Mouse (Mus musculus) lung, postnatal 0 days (tissue): Measurements from ENCODE around the gene Krt84. TPM values are rescaled to one million over a fixed set of nuclear protein-coding genes. Genes with fewer than 3 reads are reported as not detected.

Experiments
- ATAC-seq: fragments of 200-750 bp; cut with Nextera tagmentation; 2 replicates; pipeline ENCODE4 v1.8.0; 2017; ENCODE audit warnings: moderate library complexity
- DNase-seq: peaks from one replicate; pipeline ENCODE4 v3.0.0-alpha.2; 2016; ENCODE audit warnings: low spot score
- H3K27ac ChIP-seq: fragments of 300-500 bp; sonication (generic); 2 replicates; pipeline ENCODE4 v1.5.1; 2014; ENCODE audit warnings: antibody characterized with exemption, mild to moderate bottlenecking, low read length, mixed read lengths
- H3K27me3 ChIP-seq: fragments of 300-500 bp; sonication (generic); replicated peaks from 2 replicates; pipeline ENCODE4 v1.6.1; 2014; ENCODE audit warnings: low read length, mixed read lengths; ENCODE audit not compliant: insufficient read depth
- H3K36me3 ChIP-seq: fragments of 300-500 bp; sonication (generic); 2 replicates; pipeline ENCODE4 v1.6.1; 2014; ENCODE audit warnings: low read length, mixed read lengths; ENCODE audit not compliant: insufficient read depth
- H3K4me1 ChIP-seq: fragments of 300-500 bp; sonication (generic); 2 replicates; pipeline ENCODE4 v1.6.1; 2014; ENCODE audit warnings: antibody characterized with exemption, low read depth, low read length, mixed read lengths; ENCODE audit not compliant: insufficient read depth
- H3K4me2 ChIP-seq: fragments of 300-500 bp; sonication (generic); replicated peaks from 2 replicates; pipeline ENCODE4 v1.6.1; 2014; ENCODE audit warnings: low read depth, mild to moderate bottlenecking, low read length, moderate library complexity, mixed read lengths
- H3K4me3 ChIP-seq: fragments of 300-500 bp; sonication (generic); 2 replicates; pipeline ENCODE4 v1.5.1; 2014; ENCODE audit warnings: low read depth, low read length
- H3K9ac ChIP-seq: fragments of 300-500 bp; sonication (generic); replicated peaks from 2 replicates; pipeline ENCODE4 v1.6.1; 2014; ENCODE audit warnings: low read depth, mild to moderate bottlenecking
- H3K9me3 ChIP-seq: fragments of 300-500 bp; sonication (generic); 2 replicates; pipeline ENCODE4 v1.6.1; 2016; ENCODE audit warnings: low read length, mixed read lengths
- CTCF ChIP-seq: IDR thresholded peaks from 2 replicates; pipeline ENCODE4 v1.5.1; 2016; ENCODE audit warnings: antibody characterized with exemption, mild to moderate bottlenecking
- EP300 ChIP-seq: IDR thresholded peaks from 2 replicates; pipeline ENCODE4 v1.6.1; 2016; ENCODE audit warnings: antibody characterized with exemption, mild to moderate bottlenecking, control low read depth
- WGBS: fragments of 180-500 bp; shearing (Covaris S2); extraction: QIAGEN DNeasy Blood & Tissue Kit; methylation state at CpG from one replicate; pipeline ENCODE4 v1.1.7; 2014; 5-methylcytosine and 5-hydroxymethylcytosine counted together
- polyA plus RNA-seq: library from polyadenylated mRNA; unstranded; fragments of >200 nt; fragmentation: Nextera tagmentation; extraction: Ambion mirVana; gene quantifications from 2 replicates; pipeline ENCODE4 v1.2.1, GENCODE M21; 2015

Gene Krt84
- polyA plus RNA-seq, 1 experiment from 2014 or later: not detected

GRCm38 (mm10) chr15:101492718-101493117 lies 39.9 kb downstream of the Krt84 start:
- Histone ChIP-seq H3K4me3 (no peak overlapping the region), H3K4me2 (no peak overlapping the region), H3K4me1 (peaks cover 3% of the 10 kb centered on the region; the same call in 1 of the 2 replicates), H3K9me3 (no peaks in the 10 kb centered on the region), H3K27ac (no peak overlapping the region), H3K9ac (no peak overlapping the region), H3K36me3 (no peaks in the 10 kb centered on the region), H3K27me3 (no peaks in the 10 kb centered on the region)
- WGBS: 44% methylated on average over 8 of the region's 8 CpGs
- ATAC-seq (no peak), DNase-seq (no peak)
- TF ChIP-seq EP300 (no peak), CTCF (no peak)

GRCm38 (mm10) chr15:101491431-101491830 lies 41.2 kb downstream of the Krt84 start, which contains the start of gene Krt83:
TSS of gene Krt83 (minus strand) at chr15:101491512.
- Histone ChIP-seq H3K9me3 (no peaks in the 10 kb centered on the region), H3K4me3 (no peak within 1 kb of the TSS), H3K27ac (no peak within 1 kb of the TSS), H3K4me1 (peaks cover 3% of the 10 kb centered on the region; the same call in 1 of the 2 replicates), H3K36me3 (no peaks in the 10 kb centered on the region), H3K4me2 (no peak within 1 kb of the TSS), H3K27me3 (no peaks in the 10 kb centered on the region), H3K9ac (no peak within 1 kb of the TSS)
- peak; percentile 31 for DNase-seq
- TF ChIP-seq CTCF (no peak), EP300 (no peak)
- 55% methylated on average over 6 of the region's 6 CpGs for WGBS
- ATAC-seq: no peak

GRCm38 (mm10) chr15:101485911-101486635 lies 46.5 kb downstream of the Krt84 start:
- Histone ChIP-seq H3K4me3 (no peak overlapping the region), H3K4me2 (no peak overlapping the region), H3K4me1 (no peaks in the 10 kb centered on the region), H3K27ac (no peak overlapping the region), H3K27me3 (no peaks in the 10 kb centered on the region), H3K9ac (no peak overlapping the region), H3K9me3 (no peaks in the 10 kb centered on the region), H3K36me3 (no peaks in the 10 kb centered on the region)
- DNase-seq: no peak
- TF ChIP-seq CTCF: no peak
- TF ChIP-seq EP300: no peak
- no peak for ATAC-seq
- WGBS: 72% methylated on average over 11 of the region's 11 CpGs

GRCm38 (mm10) chr15:101484939-101485338 lies 47.7 kb downstream of the Krt84 start:
- H3K9me3 ChIP-seq: no peaks in the 10 kb centered on the region
- TF ChIP-seq EP300: no peak
- no peak for TF ChIP-seq CTCF
- ATAC-seq (no peak), DNase-seq (no peak)
- no peaks in the 10 kb centered on the region for H3K36me3 ChIP-seq
- no peak overlapping the region for H3K4me3 ChIP-seq
- 74% methylated on average over 1 of the region's 1 CpGs for WGBS
- no peak overlapping the region for H3K9ac ChIP-seq
- H3K27ac ChIP-seq: no peak overlapping the region
- H3K27me3 ChIP-seq: no peaks in the 10 kb centered on the region
- no peaks in the 10 kb centered on the region for H3K4me1 ChIP-seq
- H3K4me2 ChIP-seq: no peak overlapping the region

- DNase-seq (no peak), ATAC-seq (no peak)
- Histone ChIP-seq H3K9ac (no peak overlapping the region), H3K4me2 (no peak overlapping the region), H3K27ac (no peak overlapping the region), H3K4me1 (no peaks in the 10 kb centered on the region), H3K36me3 (no peaks in the 10 kb centered on the region), H3K27me3 (no peaks in the 10 kb centered on the region), H3K9me3 (no peaks in the 10 kb centered on the region), H3K4me3 (no peak overlapping the region)
- 60% methylated on average over 1 of the region's 1 CpGs for WGBS
- TF ChIP-seq EP300 (no peak), CTCF (no peak)
These were observed 49.0 kb downstream of the Krt84 start for GRCm38 (mm10) chr15:101483646-101484045.

- Histone ChIP-seq H3K9me3 (no peaks in the 10 kb centered on the region), H3K9ac (no peak overlapping the region), H3K27ac (no peak overlapping the region), H3K4me2 (no peak overlapping the region), H3K4me1 (no peaks in the 10 kb centered on the region), H3K4me3 (no peak overlapping the region), H3K27me3 (no peaks in the 10 kb centered on the region), H3K36me3 (no peaks in the 10 kb centered on the region)
- WGBS: 36% methylated on average over 4 of the region's 4 CpGs
- TF ChIP-seq EP300 (no peak), CTCF (no peak)
- no peak for DNase-seq
- ATAC-seq: no peak
These were observed 50.6 kb downstream of the Krt84 start for GRCm38 (mm10) chr15:101482056-101482455.
